ENCODE assay signal across 19 mouse cellular contexts in the genomic region with DNA sequence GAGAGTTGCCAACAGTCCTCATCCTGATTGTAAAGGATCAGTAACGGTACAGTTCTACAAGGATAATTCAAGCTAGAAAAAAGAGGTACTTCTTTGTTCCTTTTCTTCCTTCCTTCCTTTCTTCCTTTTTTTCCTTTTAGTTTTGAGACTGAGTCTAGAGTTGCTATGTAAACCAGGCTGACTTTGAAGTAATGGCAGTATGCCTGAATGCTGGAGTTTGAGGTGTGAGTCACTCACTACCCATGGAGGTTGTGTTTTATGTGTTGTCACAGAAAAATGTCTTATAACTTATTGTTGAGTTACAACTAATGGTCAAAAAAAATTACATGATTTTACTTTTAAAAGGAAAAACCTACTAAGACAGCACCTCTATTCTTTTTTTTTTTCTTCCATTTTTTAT. TPM values are rescaled to one million over a fixed set of nuclear protein-coding genes. Genes with fewer than 3 reads are reported as not detected.
A peak's percentile ranks its signal among the peaks of the same experiment; 100 is the strongest.
DNase-seq lines count a peak whose midpoint lies in the region; TF ChIP-seq lines count a peak whose summit lies in the region.
"Had no signal": no experiment of that assay in that cellular context is flagged by ENCODE, and none has a peak within 500 bp of the region (broad histone marks: within the 10 kb centered on the region; RNA-seq: fewer than 3 reads in every experiment).

No protein-coding gene starts in this region.

- H3K4me3 ChIP-seq in embryonic fibroblast, embryonic 13.5 days (ENCODE audit: insufficient read depth, low read length), result no peak overlapping the region
- no peak overlapping the region for H3K4me3 ChIP-seq in midbrain, embryonic 10.5 days
- H3K4me3 ChIP-seq: embryonic facial prominence, embryonic 10.5 days; erythroblast, embryonic 14.5 days; forebrain, embryonic 15.5 days; heart, embryonic 13.5 days; hindbrain, embryonic 12.5 days had no signal

- peaks cover 39% of the 10 kb centered on the region for H3K36me3 ChIP-seq in midbrain, embryonic 10.5 days

- peaks cover 5% of the 10 kb centered on the region for H3K4me1 ChIP-seq in embryonic fibroblast, embryonic 13.5 days (ENCODE audit: control insufficient read depth, insufficient read depth, low read length)
- no peaks in the 10 kb centered on the region; the same call in 1 of the 2 replicates for H3K4me1 ChIP-seq in midbrain, embryonic 10.5 days
- H3K4me1 ChIP-seq: embryonic facial prominence, embryonic 10.5 days had no signal

- TF ChIP-seq CTCF in embryonic fibroblast, embryonic 13.5 days (IDR thresholded peaks at IDR 0.05; ENCODE audit: borderline replicate concordance, insufficient read depth, low read length), result no peak

- WGBS in midbrain, embryonic 10.5 days, result 96% methylated on average over 1 of the region's 1 CpGs

- peak overlapping the region; percentile 62; the same call in 1 of the 2 replicates for H3K27ac ChIP-seq in embryonic fibroblast, embryonic 13.5 days (ENCODE audit: insufficient read depth, low read length)
- H3K27ac ChIP-seq in midbrain, embryonic 10.5 days (replicated peaks), result no peak overlapping the region
- H3K27ac ChIP-seq: embryonic facial prominence, embryonic 10.5 days; forebrain, embryonic 15.5 days; heart, embryonic 13.5 days; hindbrain, embryonic 12.5 days had no signal

- no peaks in the 10 kb centered on the region for H3K27me3 ChIP-seq in midbrain, embryonic 10.5 days (ENCODE audit: low read depth, poor library complexity, severe bottlenecking)
- H3K27me3 ChIP-seq: forebrain, embryonic 15.5 days; heart, embryonic 13.5 days; hindbrain, embryonic 12.5 days; Patski had no signal

- H3K9me3 ChIP-seq in midbrain, embryonic 10.5 days (replicated peaks), result no peaks in the 10 kb centered on the region
- H3K9me3 ChIP-seq: embryonic facial prominence, embryonic 10.5 days; forebrain, embryonic 15.5 days; G1E; heart, embryonic 13.5 days; hindbrain, embryonic 12.5 days had no signal

- TF ChIP-seq POLR2A in embryonic fibroblast, embryonic 13.5 days (IDR thresholded peaks at IDR 0.05; ENCODE audit: low read depth, low read length), result no peak

- peak; percentile 22 for DNase-seq in adrenal gland, postnatal 10 days
- no peak for DNase-seq in adrenal gland, postnatal 4 days (ENCODE audit: low spot score in 2 of 2)
- DNase-seq in Muller cell, postnatal 12 days (ENCODE audit: inconsistent ontology term), result peak; percentile 9
- no peak for DNase-seq in lung, postnatal 4 days
- DNase-seq in ovary, postnatal 10 days (ENCODE audit: low spot score), result no peak
- DNase-seq in midbrain, embryonic 10.5 days (ENCODE audit: low spot score), result no peak
- DNase-seq: B cell, adult 2 months; cerebellum, postnatal 10 days; gastrocnemius, postnatal 36 days; heart, adult 11 months; heart, postnatal 36 days had no signal

RNA-seq across cellular contexts. Expression of gene Nrd1, which starts 7.6 kb away (rescaled TPM):
- 100 to 1,000 TPM in 1 of 2 experiments, 10 to 100 TPM in 1; 97.2 to 109 TPM for total RNA-seq in adrenal gland, postnatal 10 days (2021)
- 100 to 1,000 TPM; 112 to 117 TPM for total RNA-seq in adrenal gland, postnatal 4 days (2021)
- polyA plus RNA-seq in embryonic fibroblast, embryonic 13.5 days (2011; ENCODE audit: insufficient read length, low read depth, missing spikeins), result 214 and 216 TPM in 2 replicates
- 68.3 and 78.8 TPM in 2 replicates for polyA plus RNA-seq in midbrain, embryonic 10.5 days (2016; fragmentation: Nextera tagmentation; extraction: Ambion mirVana)

Comparison
In these comparisons a context has a peak if more than half of its experiments do, and no peak if none do; other contexts are left out.
1. DNase-seq: peak in adrenal gland, postnatal 10 days (single experiment) and Muller cell, postnatal 12 days (single experiment); none in adrenal gland, postnatal 4 days (0 of 2), lung, postnatal 4 days (0 of 2), ovary, postnatal 10 days (single experiment) and midbrain, embryonic 10.5 days (single experiment).